Mouse (Mus musculus): ENCODE measurements around the gene Dnah8.
"Not testable (repeated sequence)": the region's sequence is repeated elsewhere in the genome, so short reads cannot be mapped to it uniquely, and the experiment has no call there.

The Dnah8 gene

GRCm38 (mm10) chr17:30624132-30624531, at the start of gene Dnah8:
TSS of gene Dnah8 (plus strand) at chr17:30624354.
- not testable (repeated sequence) for DNase-seq (ENCODE audit: low read depth, low spot score)

DNA sequence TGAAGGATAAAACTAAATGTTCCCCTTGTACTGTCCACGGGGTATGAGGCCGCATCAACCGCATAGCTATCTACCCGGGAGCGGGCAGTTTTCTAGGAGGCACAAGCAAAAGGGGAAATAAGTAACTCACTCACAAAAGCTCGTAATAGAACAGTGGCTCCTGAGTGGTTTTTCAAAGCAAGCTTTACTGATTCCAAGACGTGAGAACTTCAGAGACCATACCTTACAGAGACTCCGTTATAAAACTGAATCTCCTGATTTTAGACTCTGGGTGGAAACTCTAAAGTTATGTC, 49.4 kb upstream of the Dnah8 start:
- DNase-seq (ENCODE audit: low read depth, low spot score), result no peak

DNA sequence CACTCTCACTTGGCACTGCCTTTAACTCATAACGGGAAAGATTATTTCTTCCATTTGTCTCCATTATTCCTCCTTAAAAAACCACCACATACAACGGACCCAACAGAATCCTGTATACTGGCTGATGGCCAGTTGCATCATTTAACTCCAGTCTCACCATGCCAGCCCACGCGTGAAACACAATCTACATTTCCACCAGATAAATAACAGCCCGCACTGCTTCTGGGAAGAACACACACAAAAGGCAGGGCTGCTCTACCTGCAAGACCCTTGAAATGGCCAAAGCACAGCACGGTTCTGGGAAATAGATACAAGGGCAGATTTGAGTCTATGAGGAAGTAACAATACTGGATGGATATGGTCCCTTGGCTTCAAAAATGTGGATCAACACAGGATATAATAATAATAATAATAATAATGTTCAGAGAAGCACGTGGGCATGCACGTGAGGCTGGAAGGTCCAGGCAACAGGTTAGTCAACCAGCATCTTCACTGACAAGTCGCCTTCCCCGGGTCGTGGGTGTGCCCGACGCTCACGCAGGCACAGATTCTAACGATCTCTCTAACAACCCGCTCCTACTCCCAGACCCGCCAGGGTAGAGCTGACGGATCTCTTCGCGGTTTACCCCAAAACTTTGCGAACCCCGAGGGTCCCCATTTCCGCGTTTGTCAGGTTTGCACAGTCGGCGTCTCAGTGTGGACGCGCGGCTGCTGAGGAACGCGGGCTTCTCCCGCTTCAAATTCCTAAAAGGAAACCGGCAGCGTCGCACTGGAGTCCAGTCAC, 48.8 kb upstream of the Dnah8 start:
- no peak for DNase-seq (ENCODE audit: low read depth, low spot score)

DNA sequence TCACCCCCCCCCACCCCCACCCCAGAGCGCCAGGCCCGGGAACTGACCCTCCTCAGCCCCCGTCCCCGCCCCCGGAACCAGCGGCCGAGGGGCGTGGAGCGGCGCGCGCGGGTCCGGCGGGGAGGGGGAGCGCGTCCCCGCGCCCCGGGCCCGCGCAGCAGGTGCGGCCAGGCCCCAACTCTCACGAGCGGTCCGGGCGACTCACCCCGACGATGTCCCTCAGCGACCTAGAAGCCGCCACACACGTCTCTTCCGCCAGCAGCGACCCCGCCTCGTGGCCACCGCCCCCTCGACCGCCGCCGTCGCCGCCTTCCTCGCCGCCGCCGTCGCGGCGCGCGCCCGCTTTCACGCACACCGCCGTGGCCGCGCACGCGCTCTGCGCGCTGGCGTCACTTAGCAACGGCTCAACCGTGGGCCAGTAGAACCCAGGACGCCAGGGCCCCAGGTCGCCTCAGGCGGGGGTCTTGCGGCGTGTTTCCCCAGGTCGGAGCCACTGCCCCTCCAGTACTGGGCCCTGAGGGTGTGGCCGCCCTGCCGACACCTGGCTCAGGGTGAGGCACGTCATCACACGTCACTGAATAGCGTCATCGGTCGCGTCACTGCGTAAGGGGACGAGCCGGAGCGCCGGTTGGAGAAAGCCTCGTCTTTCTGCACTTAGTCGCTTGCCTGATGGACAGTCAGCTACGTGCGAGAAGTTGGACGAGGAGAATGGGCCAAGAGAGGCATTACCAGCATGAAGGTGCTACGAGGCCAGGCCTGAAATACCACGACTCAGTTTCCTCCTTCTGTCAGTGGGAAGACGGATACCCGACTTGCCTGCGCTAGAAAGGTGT, 48.0 kb upstream of the Dnah8 start, which contains the start of gene Btbd9:
Gene Btbd9, minus strand, starts transcription at position 548 of the 833 bp plus-strand sequence.
- DNase-seq (ENCODE audit: low read depth, low spot score), result peak; percentile 81

- no peak for DNase-seq (ENCODE audit: low read depth, low spot score)
Measured at GRCm38 (mm10) chr17:30576946-30577345, 47.2 kb upstream of the Dnah8 start.

DNA sequence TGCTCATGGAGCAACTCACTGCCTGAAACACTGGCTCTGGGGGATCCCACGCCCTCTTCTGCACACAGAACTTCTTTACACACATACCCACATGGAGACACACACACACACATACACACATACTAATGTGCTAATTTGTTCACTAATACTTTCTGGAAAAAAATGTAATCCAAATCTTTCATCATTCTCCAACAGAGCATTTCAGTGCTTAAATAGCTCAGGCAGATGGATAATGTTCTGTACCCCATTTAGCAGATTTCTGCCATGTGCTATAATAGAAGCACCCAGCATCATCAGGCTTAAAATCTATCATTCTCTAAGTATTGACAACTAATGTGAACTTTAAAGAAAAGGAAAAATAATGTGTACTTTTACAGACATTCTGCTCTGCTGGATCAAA, 43.4 kb upstream of the Dnah8 start:
- DNase-seq (ENCODE audit: low read depth, low spot score), result no peak

DNA sequence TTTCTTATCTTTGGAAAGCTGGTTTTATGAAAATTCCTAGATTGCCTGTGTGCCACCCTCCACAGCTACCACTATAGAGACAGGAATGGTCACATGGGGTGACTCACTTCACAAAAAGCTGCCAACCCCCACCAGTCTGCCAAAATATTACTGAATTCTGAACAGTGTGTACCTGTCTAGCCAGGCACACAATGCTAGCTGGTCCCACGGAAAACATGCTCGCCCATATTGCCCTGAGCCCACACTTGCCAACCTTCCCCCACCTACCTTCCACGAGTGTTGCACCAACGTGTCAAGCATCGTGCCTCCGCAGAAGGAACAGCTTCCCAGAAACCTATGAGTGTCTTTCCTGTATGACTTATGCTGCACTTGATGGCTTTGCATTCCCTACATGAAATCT, 43.0 kb upstream of the Dnah8 start:
- no peak for DNase-seq (ENCODE audit: low read depth, low spot score)

- no peak for DNase-seq (ENCODE audit: low read depth, low spot score)
Measured at GRCm38 (mm10) chr17:30582313-30582712, 41.8 kb upstream of the Dnah8 start.

- DNase-seq (ENCODE audit: low read depth, low spot score), result no peak
Measured at GRCm38 (mm10) chr17:30583258-30584001, 40.7 kb upstream of the Dnah8 start.

- DNase-seq (ENCODE audit: low read depth, low spot score), result no peak
Measured at GRCm38 (mm10) chr17:30590417-30591198, 33.5 kb upstream of the Dnah8 start.

DNA sequence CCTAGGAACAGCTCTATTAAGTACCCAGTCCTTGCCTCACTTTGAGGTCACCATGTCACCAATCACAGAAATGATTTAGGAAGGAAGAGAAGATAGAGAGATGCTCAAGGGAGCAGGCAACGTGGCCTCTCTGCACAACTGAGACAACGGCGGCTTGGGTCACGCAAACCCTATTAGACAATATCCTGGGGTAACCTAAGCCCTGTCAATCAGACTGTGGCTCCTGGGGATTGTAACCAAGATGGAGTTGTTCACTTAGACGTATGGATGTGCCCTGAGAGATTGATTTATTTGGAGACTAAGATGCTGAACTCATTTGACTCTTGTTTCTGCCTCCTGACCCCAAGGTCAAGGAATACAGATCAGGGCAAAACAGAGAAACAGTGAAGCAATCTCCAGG, 29.7 kb upstream of the Dnah8 start:
- DNase-seq (ENCODE audit: low read depth, low spot score), result no peak

DNA sequence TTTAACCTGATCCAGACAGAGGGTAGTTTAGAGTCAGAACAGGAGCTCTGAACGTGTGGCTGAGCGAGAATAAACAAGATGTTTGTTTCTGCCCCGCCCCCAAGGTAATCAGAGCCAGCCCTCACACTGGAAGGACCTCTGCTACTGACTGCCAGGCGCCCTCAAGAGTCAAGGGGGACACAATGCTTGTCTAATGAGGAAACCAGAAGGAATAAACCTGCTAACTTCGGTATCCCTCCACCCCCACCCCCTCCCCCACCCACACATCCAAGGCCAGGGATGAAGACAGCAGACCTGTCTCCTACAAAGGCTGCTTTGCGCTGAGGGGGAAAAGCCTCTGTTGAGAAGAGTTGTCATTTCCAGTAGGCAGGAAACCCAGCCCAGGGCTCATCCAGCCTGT, 29.3 kb upstream of the Dnah8 start:
- DNase-seq (ENCODE audit: low read depth, low spot score), result no peak

DNA sequence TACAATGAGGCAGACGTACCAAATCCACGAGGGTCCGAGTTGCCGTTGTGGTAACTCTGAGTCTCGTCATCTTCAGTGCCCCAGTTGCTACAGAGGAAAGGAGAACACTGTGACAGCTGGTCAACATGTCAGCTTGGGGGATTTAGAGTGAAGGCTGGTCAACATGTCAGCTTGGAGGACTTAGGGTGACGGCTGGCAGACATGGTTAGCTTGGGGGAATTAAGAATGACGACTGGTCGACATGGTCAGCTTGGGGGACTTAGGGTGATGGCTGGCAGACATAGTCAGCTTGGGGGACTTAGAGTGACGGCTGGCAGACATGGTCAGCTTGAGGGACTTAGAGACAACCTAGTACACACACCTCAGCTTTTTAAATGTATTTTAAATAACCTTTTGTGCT, 26.4 kb upstream of the Dnah8 start:
- DNase-seq (ENCODE audit: low read depth, low spot score), result peak; percentile 78

- no peak for DNase-seq (ENCODE audit: low read depth, low spot score)
Measured at GRCm38 (mm10) chr17:30598300-30598699, 25.9 kb upstream of the Dnah8 start.

GRCm38 (mm10) chr17:30602175-30602574, 22.0 kb upstream of the Dnah8 start:
- DNase-seq (ENCODE audit: low read depth, low spot score), result no peak

GRCm38 (mm10) chr17:30604296-30604695, 19.9 kb upstream of the Dnah8 start:
- DNase-seq (ENCODE audit: low read depth, low spot score), result no peak

DNA sequence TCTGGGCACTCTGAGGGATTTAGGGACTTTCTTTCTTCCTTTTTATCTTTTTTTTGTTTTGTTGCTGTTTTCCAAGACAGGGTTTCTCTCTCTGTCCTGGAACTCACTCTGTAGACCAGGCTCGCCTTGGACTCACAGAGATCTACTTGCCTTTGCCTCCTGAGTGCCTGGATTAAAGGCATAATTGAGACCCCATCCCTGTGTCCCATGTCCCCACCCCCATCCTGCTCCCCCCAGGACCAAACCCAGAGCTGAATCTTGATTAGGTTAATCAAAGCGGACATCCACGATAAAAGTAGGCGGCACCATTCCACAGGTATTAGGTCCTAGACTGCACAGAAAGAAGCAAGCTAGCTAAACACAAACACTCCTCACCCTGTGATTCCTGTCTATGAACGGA, 19.2 kb upstream of the Dnah8 start:
- no peak for DNase-seq (ENCODE audit: low read depth, low spot score)

DNA sequence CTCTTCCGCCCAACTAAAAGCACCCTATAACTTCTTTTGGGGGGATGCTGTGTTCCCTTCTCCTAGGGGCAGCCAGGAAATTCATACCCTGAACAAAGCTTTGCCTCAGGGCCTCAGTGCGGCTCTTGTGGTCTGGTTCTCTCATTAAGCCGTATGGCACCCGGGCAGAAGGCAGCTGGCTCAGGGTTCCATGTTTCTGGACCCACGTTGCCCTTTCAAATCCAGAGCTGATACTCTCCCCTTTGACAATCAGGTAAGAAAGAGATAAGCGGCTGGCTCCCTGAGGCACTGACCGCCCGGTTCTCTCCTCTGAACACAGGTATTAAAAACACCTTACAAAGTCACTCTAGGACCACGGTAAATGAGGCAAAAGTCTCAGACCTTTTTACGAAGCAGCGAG, 17.9 kb upstream of the Dnah8 start:
- no peak for DNase-seq (ENCODE audit: low read depth, low spot score)

- DNase-seq (ENCODE audit: low read depth, low spot score), result no peak
Measured at GRCm38 (mm10) chr17:30606634-30607081, 17.5 kb upstream of the Dnah8 start.

DNA sequence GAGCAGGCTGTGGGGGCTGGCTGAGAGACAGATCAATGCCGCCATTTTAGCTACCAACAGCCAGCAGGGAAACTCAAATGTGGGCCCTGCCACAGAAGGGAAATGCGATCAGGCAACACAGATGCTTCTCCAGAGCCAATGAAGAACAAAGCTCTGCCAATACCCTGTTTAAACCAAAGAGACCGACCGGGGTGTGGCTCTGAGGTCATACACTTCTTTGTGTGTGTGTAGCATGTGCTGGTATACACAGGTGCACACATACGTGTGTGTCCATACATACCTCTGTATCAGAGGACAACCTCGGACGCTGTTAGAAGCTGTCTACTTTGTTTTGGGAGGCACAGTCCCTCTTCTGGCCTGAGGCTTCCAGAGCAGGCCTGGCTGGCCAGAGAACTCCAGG, 16.8 kb upstream of the Dnah8 start:
- no peak for DNase-seq (ENCODE audit: low read depth, low spot score)

DNA sequence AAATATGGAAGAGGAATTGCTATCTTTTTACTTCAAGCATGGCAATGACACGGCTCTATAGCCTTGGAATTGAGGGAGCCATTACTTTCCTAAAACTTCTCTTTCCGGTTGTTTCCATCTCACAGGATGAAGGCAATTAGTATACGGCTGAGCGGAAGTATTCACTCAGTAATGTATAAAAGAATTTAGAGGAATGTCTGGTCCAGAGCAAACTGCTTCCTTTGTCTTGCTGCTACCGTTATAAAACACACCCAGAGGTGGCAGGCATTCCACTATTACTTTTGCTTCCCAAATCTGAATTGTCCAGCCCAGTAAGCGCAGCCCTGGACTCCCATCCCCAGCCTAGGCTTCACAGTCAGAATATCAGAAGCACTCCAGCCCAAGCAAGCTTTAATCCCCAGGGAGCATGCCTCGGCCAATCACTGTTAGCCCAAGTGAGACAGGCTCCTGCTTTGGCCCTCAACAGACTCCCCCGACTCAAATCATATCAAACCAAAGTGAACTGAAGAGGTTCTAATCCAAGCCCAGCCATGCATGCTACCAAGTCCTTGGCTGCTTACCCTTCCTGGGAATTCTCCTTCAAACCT, 16.2 kb upstream of the Dnah8 start:
- no peak for DNase-seq (ENCODE audit: low read depth, low spot score)

Data from retina, adult 2 months (tissue).